Mouse (Mus musculus) bone marrow macrophage, adult 2 months (primary cell): ENCODE results near the gene Ahcyl2.

Experiments
- CTCF ChIP-seq: IDR thresholded peaks from 2 replicates; pipeline ENCODE4 v1.5.1; 2012; ENCODE audit warnings: low read depth, mild to moderate bottlenecking, low read length, moderate library complexity
- POLR2A ChIP-seq: IDR thresholded peaks from 2 replicates; pipeline ENCODE4 v1.6.1; 2012; ENCODE audit warnings: mild to moderate bottlenecking, low read depth, low read length, borderline replicate concordance

- TF ChIP-seq POLR2A (no peak), CTCF (no peak)
Observed at GRCm38 (mm10) chr6:29812651-29813050, 44.8 kb downstream of the Ahcyl2 start.
